Mouse (Mus musculus) lung, postnatal 0 days (tissue): ENCODE measurements at regions not wholly inside any gene's neighbourhood (a gene's known extent, or its start where the extent isn't known, plus 50 kb on each side); places are given as distances from the start of the nearest gene placed in this dataset.

ENCODE experiments used
- ATAC-seq: fragments of 200-750 bp; cut with Nextera tagmentation; 2 replicates; pipeline ENCODE4 v1.8.0; 2017; ENCODE audit warnings: moderate library complexity
- DNase-seq: peaks from one replicate; pipeline ENCODE4 v3.0.0-alpha.2; 2016; ENCODE audit warnings: low spot score
- H3K27ac ChIP-seq: fragments of 300-500 bp; sonication (generic); 2 replicates; pipeline ENCODE4 v1.5.1; 2014; ENCODE audit warnings: antibody characterized with exemption, mild to moderate bottlenecking, low read length, mixed read lengths
- H3K27me3 ChIP-seq: fragments of 300-500 bp; sonication (generic); replicated peaks from 2 replicates; pipeline ENCODE4 v1.6.1; 2014; ENCODE audit warnings: low read length, mixed read lengths; ENCODE audit not compliant: insufficient read depth
- H3K36me3 ChIP-seq: fragments of 300-500 bp; sonication (generic); 2 replicates; pipeline ENCODE4 v1.6.1; 2014; ENCODE audit warnings: low read length, mixed read lengths; ENCODE audit not compliant: insufficient read depth
- H3K4me1 ChIP-seq: fragments of 300-500 bp; sonication (generic); 2 replicates; pipeline ENCODE4 v1.6.1; 2014; ENCODE audit warnings: antibody characterized with exemption, low read depth, low read length, mixed read lengths; ENCODE audit not compliant: insufficient read depth
- H3K4me2 ChIP-seq: fragments of 300-500 bp; sonication (generic); replicated peaks from 2 replicates; pipeline ENCODE4 v1.6.1; 2014; ENCODE audit warnings: low read depth, mild to moderate bottlenecking, low read length, moderate library complexity, mixed read lengths
- H3K4me3 ChIP-seq: fragments of 300-500 bp; sonication (generic); 2 replicates; pipeline ENCODE4 v1.5.1; 2014; ENCODE audit warnings: low read depth, low read length
- H3K9ac ChIP-seq: fragments of 300-500 bp; sonication (generic); replicated peaks from 2 replicates; pipeline ENCODE4 v1.6.1; 2014; ENCODE audit warnings: low read depth, mild to moderate bottlenecking
- H3K9me3 ChIP-seq: fragments of 300-500 bp; sonication (generic); 2 replicates; pipeline ENCODE4 v1.6.1; 2016; ENCODE audit warnings: low read length, mixed read lengths
- CTCF ChIP-seq: IDR thresholded peaks from 2 replicates; pipeline ENCODE4 v1.5.1; 2016; ENCODE audit warnings: antibody characterized with exemption, mild to moderate bottlenecking
- EP300 ChIP-seq: IDR thresholded peaks from 2 replicates; pipeline ENCODE4 v1.6.1; 2016; ENCODE audit warnings: antibody characterized with exemption, mild to moderate bottlenecking, control low read depth
- WGBS: fragments of 180-500 bp; shearing (Covaris S2); extraction: QIAGEN DNeasy Blood & Tissue Kit; methylation state at CpG from one replicate; pipeline ENCODE4 v1.1.7; 2014; 5-methylcytosine and 5-hydroxymethylcytosine counted together

DNA sequence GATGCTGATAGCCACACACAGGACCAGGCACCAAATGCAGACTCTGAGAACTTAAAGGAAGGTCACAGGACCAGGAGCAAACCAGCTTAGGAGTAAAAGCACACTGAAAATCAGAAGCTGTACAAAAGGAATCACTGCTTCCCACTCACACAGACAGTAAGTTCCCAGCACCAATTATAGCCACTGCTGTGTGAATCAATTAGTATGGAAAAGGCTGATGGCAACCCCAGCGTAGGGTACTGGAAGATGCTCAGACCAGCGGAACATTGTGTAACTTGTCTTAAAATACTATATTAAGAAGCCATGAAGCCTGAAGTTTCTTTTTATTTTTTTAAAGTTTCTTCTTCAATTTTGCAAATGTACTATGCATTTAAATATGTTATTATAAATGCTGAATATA is 115.8 kb downstream of the Lnpk start:
- ATAC-seq (no peak), DNase-seq (no peak)
- H3K27ac ChIP-seq, result no peak overlapping the region
- H3K36me3 ChIP-seq, result no peaks in the 10 kb centered on the region
- H3K4me1 ChIP-seq, result no peaks in the 10 kb centered on the region
- H3K9me3 ChIP-seq, result no peaks in the 10 kb centered on the region
- no peak overlapping the region for H3K9ac ChIP-seq
- H3K27me3 ChIP-seq, result no peaks in the 10 kb centered on the region
- no peak overlapping the region for H3K4me3 ChIP-seq
- 90% methylated on average over 2 of the region's 2 CpGs for WGBS
- H3K4me2 ChIP-seq, result no peak overlapping the region
- TF ChIP-seq EP300, result no peak
- TF ChIP-seq CTCF, result no peak

- no peak overlapping the region for H3K9ac ChIP-seq
- H3K4me2 ChIP-seq, result no peak overlapping the region
- 54% methylated on average over 11 of the region's 11 CpGs for WGBS
- TF ChIP-seq EP300 (no peak), CTCF (no peak)
- DNase-seq, result no peak
- H3K9me3 ChIP-seq, result no peaks in the 10 kb centered on the region
- H3K4me1 ChIP-seq, result no peaks in the 10 kb centered on the region
- H3K36me3 ChIP-seq, result no peaks in the 10 kb centered on the region
- H3K27ac ChIP-seq, result no peak overlapping the region
- ATAC-seq, result no peak
- no peaks in the 10 kb centered on the region for H3K27me3 ChIP-seq
- no peak overlapping the region for H3K4me3 ChIP-seq
Measured at GRCm38 (mm10) chr2:74461211-74461844, 117.9 kb downstream of the Lnpk start.

GRCm38 (mm10) chr2:74454431-74454830 is 124.8 kb downstream of the Lnpk start:
- no peaks in the 10 kb centered on the region for H3K36me3 ChIP-seq
- H3K9me3 ChIP-seq, result no peaks in the 10 kb centered on the region
- H3K4me1 ChIP-seq, result no peaks in the 10 kb centered on the region
- H3K27me3 ChIP-seq, result no peaks in the 10 kb centered on the region
- H3K4me3 ChIP-seq, result no peak overlapping the region
- H3K27ac ChIP-seq, result no peak overlapping the region
- ATAC-seq (no peak), DNase-seq (no peak)
- H3K9ac ChIP-seq, result no peak overlapping the region
- H3K4me2 ChIP-seq, result no peak overlapping the region
- TF ChIP-seq CTCF (no peak), EP300 (no peak)
- 55% methylated on average over 4 of the region's 4 CpGs for WGBS

GRCm38 (mm10) chr2:74452679-74453078 is 126.6 kb downstream of the Lnpk start:
- 85% methylated on average over 1 of the region's 1 CpGs for WGBS
- DNase-seq, result no peak
- no peak for TF ChIP-seq EP300
- TF ChIP-seq CTCF, result no peak

GRCm38 (mm10) chr2:74451578-74451977 is 127.7 kb downstream of the Lnpk start:
- Histone ChIP-seq H3K36me3 (no peaks in the 10 kb centered on the region), H3K27me3 (no peaks in the 10 kb centered on the region), H3K27ac (no peak overlapping the region), H3K4me1 (no peaks in the 10 kb centered on the region), H3K4me3 (no peak overlapping the region), H3K9me3 (no peaks in the 10 kb centered on the region), H3K4me2 (no peak overlapping the region), H3K9ac (no peak overlapping the region)
- no peak for TF ChIP-seq EP300
- peak; percentile 44; the same call in 1 of the 2 replicates for ATAC-seq
- 35% methylated on average over 6 of the region's 6 CpGs for WGBS
- DNase-seq, result peak; percentile 56

More at GRCm38 (mm10) chr2:74452679-74453078, 126.6 kb downstream of the Lnpk start:
- Histone ChIP-seq H3K27me3 (no peaks in the 10 kb centered on the region), H3K27ac (no peak overlapping the region), H3K36me3 (no peaks in the 10 kb centered on the region), H3K4me2 (no peak overlapping the region), H3K9me3 (no peaks in the 10 kb centered on the region), H3K9ac (no peak overlapping the region), H3K4me1 (no peaks in the 10 kb centered on the region), H3K4me3 (no peak overlapping the region)
- ATAC-seq, result no peak

DNA sequence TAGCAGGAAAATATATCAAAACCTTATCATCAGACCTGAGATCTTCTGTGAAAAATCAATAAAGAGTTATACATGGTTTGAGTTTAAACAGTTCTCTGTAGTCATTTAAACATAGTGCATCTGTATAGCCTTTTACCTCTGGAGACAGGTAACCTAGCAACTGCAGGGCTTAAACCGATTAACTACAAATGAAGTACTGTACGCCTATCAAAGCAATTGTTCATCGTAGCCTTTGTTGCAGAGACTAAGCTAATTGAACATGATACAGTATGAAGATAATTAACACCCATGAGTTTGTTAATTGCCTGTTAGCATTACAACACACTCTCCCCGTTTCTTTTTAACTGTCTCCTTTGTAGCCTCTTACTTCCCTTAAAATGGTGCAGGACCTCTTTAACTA is 128.2 kb downstream of the Lnpk start:
- WGBS, result 66% methylated on average over 4 of the region's 4 CpGs
- no peak overlapping the region for H3K4me2 ChIP-seq

More for the DNA sequence above, 128.2 kb downstream of the Lnpk start:
- no peak for TF ChIP-seq EP300
- no peak for TF ChIP-seq CTCF
- H3K27me3 ChIP-seq, result no peaks in the 10 kb centered on the region
- H3K9me3 ChIP-seq, result no peaks in the 10 kb centered on the region
- H3K27ac ChIP-seq, result no peak overlapping the region
- no peaks in the 10 kb centered on the region for H3K4me1 ChIP-seq
- H3K9ac ChIP-seq, result no peak overlapping the region
- H3K36me3 ChIP-seq, result no peaks in the 10 kb centered on the region
- no peak for DNase-seq
- no peak overlapping the region for H3K4me3 ChIP-seq
- no peak for ATAC-seq
